Mouse (Mus musculus): ENCODE measurements around the gene Gpr45. TPM values are rescaled to one million over a fixed set of nuclear protein-coding genes. Genes with fewer than 3 reads are reported as not detected.

Gene Gpr45
- polyA plus RNA-seq (2015; fragmentation: Nextera tagmentation; extraction: Ambion mirVana), result 2.6 and 2.9 TPM in 2 replicates

DNA sequence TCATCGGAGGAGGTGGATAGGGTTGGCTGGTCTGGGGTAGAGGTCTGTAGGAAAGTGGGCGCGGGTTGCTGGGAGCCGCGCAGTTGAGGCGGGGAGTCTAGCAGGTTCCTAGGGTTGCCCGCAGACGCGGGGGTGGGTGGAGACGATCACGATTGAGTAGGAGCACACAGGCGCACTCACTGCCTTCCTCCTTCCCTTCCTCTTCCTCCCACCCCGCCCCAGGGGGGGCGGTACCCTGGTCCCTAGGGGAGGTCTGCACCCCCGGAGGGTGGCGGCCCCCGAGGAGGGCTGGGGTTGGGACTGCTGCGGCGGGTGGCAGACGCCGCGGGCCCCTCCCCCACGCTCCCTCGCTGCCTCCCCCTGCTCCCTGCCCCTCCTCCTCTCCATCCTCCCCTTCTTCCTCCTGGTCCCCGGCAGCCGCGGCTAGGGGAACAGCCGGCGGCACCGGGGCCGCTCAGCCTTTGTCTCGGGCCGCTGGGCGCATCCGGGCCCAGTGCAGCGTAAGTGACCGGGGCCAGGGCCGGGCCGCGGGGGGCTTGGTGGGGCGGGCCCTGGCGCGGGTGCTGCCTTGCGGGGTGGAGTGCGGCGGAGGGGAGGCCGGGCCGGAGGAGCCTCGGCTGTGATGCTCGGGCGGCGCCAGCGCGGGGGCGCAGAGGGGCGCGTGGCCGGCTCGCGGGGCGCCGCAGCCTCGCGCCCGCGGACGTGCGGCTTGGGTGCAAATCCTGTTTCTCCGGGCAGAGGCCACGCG, at the start of gene Gpr45:
Gpr45 (plus strand) TSS at position 139 of the 748 bp plus-strand sequence.
- Histone ChIP-seq H3K9ac (ENCODE audit: low read length) (peak within 1 kb of the TSS; percentile 75), H3K9me3 (ENCODE audit: control insufficient read depth, low read length) (no peaks in the 10 kb centered on the region), H3K27ac (ENCODE audit: low read length) (no peak within 1 kb of the TSS), H3K4me3 (ENCODE audit: low read length) (peak within 1 kb of the TSS; percentile 73), H3K4me2 (ENCODE audit: low read depth, low read length) (peak within 1 kb of the TSS; percentile 89), H3K36me3 (ENCODE audit: control insufficient read depth, insufficient read depth, low read length) (no peaks in the 10 kb centered on the region), H3K4me1 (replicated peaks; ENCODE audit: control insufficient read depth, insufficient read depth, low read length) (peaks cover 4% of the 10 kb centered on the region), H3K27me3 (ENCODE audit: control insufficient read depth, insufficient read depth, low read depth, low read length) (no peaks in the 10 kb centered on the region)
- ATAC-seq (ENCODE audit: low read depth), result peak; percentile 89
- WGBS, result under 1% methylated on average over 61 of the region's 71 CpGs

DNA sequence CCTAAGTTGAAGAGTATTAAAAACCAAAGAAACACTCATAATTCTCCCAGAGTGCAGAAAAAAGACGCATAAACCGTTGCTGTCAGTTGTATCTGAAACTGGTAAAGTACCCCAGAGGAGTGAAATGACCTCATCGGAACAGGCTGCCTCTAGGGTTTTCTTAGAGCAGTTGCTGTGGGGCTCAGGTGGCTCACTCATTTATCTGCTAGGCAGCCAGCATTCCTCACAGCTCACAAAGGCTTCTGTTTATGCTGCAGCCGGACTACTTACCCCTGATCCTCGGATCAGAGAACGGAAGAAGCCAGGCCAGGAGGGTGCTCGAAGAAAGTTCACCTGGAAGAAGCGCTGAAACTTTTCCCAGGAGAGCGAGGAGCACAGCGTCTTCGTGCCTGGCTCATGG, 47.5 kb upstream of the Gpr45 start:
- ATAC-seq (ENCODE audit: low read depth), result no peak
- H3K4me3 ChIP-seq (ENCODE audit: low read length), result no peak overlapping the region
- 81% methylated on average over 11 of the region's 11 CpGs for WGBS
- H3K27me3 ChIP-seq (ENCODE audit: control insufficient read depth, insufficient read depth, low read depth, low read length), result no peaks in the 10 kb centered on the region
- H3K4me1 ChIP-seq (replicated peaks; ENCODE audit: control insufficient read depth, insufficient read depth, low read length), result no peaks in the 10 kb centered on the region
- H3K4me2 ChIP-seq (ENCODE audit: low read depth, low read length), result no peak overlapping the region
- H3K36me3 ChIP-seq (ENCODE audit: control insufficient read depth, insufficient read depth, low read length), result 0 out of 2 replicates have a peak, but pooled peaks cover 2% of the 10 kb centered on the region
- H3K27ac ChIP-seq (ENCODE audit: low read length), result no peak overlapping the region
- no peaks in the 10 kb centered on the region for H3K9me3 ChIP-seq (ENCODE audit: control insufficient read depth, low read length)
- no peak overlapping the region for H3K9ac ChIP-seq (ENCODE audit: low read length)

DNA sequence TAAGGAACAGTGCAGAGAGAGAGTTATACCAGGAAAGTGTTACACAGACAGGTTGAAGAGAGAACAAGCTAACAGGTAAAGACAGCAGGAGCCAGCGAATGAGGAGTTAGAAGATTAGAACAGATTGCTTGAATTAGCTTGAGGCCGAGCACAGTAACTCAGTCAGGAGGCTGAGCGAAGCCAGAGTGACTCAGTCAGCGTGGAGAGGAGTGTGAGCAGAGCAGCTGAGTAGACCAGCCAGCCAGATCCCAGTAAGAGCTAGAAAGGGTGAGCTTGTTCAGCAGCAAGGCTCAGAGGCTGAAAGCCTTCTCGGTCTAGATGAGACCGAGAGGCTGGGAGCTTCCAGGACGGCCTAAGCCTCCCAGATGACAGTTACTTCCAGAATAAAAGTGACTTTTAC, 46.0 kb upstream of the Gpr45 start:
- Histone ChIP-seq H3K4me2 (ENCODE audit: low read depth, low read length) (no peak overlapping the region), H3K4me1 (replicated peaks; ENCODE audit: control insufficient read depth, insufficient read depth, low read length) (0 out of 2 replicates have a peak, but pooled peaks cover 4% of the 10 kb centered on the region), H3K27ac (ENCODE audit: low read length) (no peak overlapping the region), H3K9ac (ENCODE audit: low read length) (no peak overlapping the region), H3K4me3 (ENCODE audit: low read length) (no peak overlapping the region), H3K27me3 (ENCODE audit: control insufficient read depth, insufficient read depth, low read depth, low read length) (no peaks in the 10 kb centered on the region), H3K36me3 (ENCODE audit: control insufficient read depth, insufficient read depth, low read length) (no peaks in the 10 kb centered on the region), H3K9me3 (ENCODE audit: control insufficient read depth, low read length) (no peaks in the 10 kb centered on the region)
- no peak for ATAC-seq (ENCODE audit: low read depth)
- 82% methylated on average over 7 of the region's 7 CpGs for WGBS

DNA sequence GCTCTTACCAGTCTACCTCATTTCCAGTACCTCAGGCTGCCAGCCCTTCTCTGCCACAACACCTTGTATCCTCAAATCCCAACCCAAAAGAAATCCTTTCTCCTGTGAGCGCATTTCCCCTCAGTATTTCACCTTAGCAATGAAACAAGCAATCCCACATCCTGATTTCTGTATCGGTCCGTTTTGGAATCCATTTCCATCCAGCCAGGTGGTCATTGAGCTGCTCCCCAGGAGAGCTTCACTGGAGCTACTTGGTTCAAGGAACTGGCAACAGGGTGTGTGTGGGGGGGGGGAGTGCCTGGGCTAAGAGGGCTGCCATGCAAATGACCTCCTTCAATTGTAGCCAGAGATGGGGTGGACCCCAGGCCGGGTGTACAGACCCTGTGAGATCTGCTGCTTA, 45.5 kb upstream of the Gpr45 start:
- 62% methylated on average over 4 of the region's 4 CpGs for WGBS
- no peak overlapping the region for H3K27ac ChIP-seq (ENCODE audit: low read length)
- H3K36me3 ChIP-seq (ENCODE audit: control insufficient read depth, insufficient read depth, low read length), result no peaks in the 10 kb centered on the region
- no peaks in the 10 kb centered on the region for H3K9me3 ChIP-seq (ENCODE audit: control insufficient read depth, low read length)
- no peaks in the 10 kb centered on the region for H3K27me3 ChIP-seq (ENCODE audit: control insufficient read depth, insufficient read depth, low read depth, low read length)
- no peak overlapping the region for H3K4me2 ChIP-seq (ENCODE audit: low read depth, low read length)
- no peak overlapping the region for H3K9ac ChIP-seq (ENCODE audit: low read length)
- H3K4me3 ChIP-seq (ENCODE audit: low read length), result no peak overlapping the region
- no peak for ATAC-seq (ENCODE audit: low read depth)
- 0 out of 2 replicates have a peak, but pooled peaks cover 4% of the 10 kb centered on the region for H3K4me1 ChIP-seq (replicated peaks; ENCODE audit: control insufficient read depth, insufficient read depth, low read length)

DNA sequence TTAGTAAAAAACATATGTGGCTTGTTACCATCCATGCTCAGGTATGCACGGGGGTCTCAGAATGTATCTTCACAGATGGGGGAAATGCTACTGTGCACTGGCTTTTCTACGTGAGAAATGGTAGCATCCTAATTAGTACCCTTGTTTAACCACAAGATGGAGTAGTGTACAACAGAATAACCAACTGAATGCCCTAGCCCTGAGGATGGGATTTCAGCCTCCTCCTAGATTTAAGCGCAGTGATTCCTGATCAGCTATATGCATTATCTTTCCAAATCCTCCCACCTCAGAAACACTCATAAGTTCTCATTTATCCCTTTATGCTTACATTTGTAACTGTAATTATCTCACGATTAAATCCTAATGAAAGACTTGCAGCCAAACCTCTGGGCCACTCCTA, 37.6 kb upstream of the Gpr45 start:
- Histone ChIP-seq H3K4me2 (ENCODE audit: low read depth, low read length) (no peak overlapping the region), H3K9me3 (ENCODE audit: control insufficient read depth, low read length) (no peaks in the 10 kb centered on the region), H3K36me3 (ENCODE audit: control insufficient read depth, insufficient read depth, low read length) (no peaks in the 10 kb centered on the region), H3K9ac (ENCODE audit: low read length) (no peak overlapping the region), H3K4me3 (ENCODE audit: low read length) (no peak overlapping the region), H3K27me3 (ENCODE audit: control insufficient read depth, insufficient read depth, low read depth, low read length) (no peaks in the 10 kb centered on the region), H3K4me1 (replicated peaks; ENCODE audit: control insufficient read depth, insufficient read depth, low read length) (0 out of 2 replicates have a peak, but pooled peaks cover 4% of the 10 kb centered on the region), H3K27ac (ENCODE audit: low read length) (no peak overlapping the region)
- 20% methylated on average over 4 of the region's 4 CpGs for WGBS
- ATAC-seq (ENCODE audit: low read depth), result peak; percentile 68

DNA sequence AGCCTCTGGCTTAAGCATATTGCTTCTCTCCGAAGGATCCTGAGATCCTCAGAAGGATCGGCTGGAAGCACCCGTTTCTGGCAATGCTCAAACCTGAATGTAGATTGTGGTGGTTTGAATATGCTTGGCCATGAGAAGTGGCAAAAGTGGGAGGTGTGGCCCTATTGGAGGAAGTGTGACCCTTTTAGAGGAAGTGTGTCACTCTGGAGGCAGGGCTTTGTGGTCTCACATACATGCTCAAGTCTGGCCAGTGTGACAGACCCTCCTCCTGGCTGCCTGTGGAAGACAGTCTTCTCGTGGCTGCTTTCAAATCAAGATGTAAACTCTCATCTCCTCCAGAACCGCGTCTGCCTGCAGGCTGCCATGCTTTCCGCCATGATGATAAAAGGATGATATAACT, 36.0 kb upstream of the Gpr45 start:
- H3K4me3 ChIP-seq (ENCODE audit: low read length), result no peak overlapping the region
- no peak overlapping the region for H3K27ac ChIP-seq (ENCODE audit: low read length)
- no peaks in the 10 kb centered on the region for H3K36me3 ChIP-seq (ENCODE audit: control insufficient read depth, insufficient read depth, low read length)
- no peaks in the 10 kb centered on the region for H3K4me1 ChIP-seq (replicated peaks; ENCODE audit: control insufficient read depth, insufficient read depth, low read length)
- no peak for ATAC-seq (ENCODE audit: low read depth)
- no peak overlapping the region for H3K4me2 ChIP-seq (ENCODE audit: low read depth, low read length)
- no peaks in the 10 kb centered on the region for H3K27me3 ChIP-seq (ENCODE audit: control insufficient read depth, insufficient read depth, low read depth, low read length)
- 75% methylated on average over 7 of the region's 7 CpGs for WGBS
- no peaks in the 10 kb centered on the region for H3K9me3 ChIP-seq (ENCODE audit: control insufficient read depth, low read length)
- no peak overlapping the region for H3K9ac ChIP-seq (ENCODE audit: low read length)

DNA sequence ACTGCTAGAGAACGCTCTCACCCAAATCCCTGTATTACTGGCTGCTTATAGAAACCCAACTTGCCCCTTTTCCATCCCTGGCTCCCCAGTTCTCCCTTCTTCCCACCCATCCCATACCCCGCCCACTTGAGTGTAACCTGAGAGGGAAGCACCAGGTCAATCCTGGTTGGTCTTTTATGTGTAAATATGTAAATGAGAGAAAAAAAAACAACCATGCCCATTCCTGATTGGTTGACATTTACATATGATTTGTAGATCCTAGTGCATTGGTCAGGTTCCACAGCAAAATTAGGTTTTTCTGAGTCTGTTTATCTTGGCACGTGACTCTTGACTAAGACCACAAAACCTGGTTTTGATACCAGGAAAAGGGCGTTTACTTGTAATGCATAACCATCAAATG, 34.8 kb upstream of the Gpr45 start:
- WGBS, result 26% methylated on average over 4 of the region's 4 CpGs
- Histone ChIP-seq H3K4me2 (ENCODE audit: low read depth, low read length) (0 out of 2 replicates have a peak overlapping the region, but pooled peaks have one; percentile 1), H3K4me1 (replicated peaks; ENCODE audit: control insufficient read depth, insufficient read depth, low read length) (no peaks in the 10 kb centered on the region), H3K27me3 (ENCODE audit: control insufficient read depth, insufficient read depth, low read depth, low read length) (no peaks in the 10 kb centered on the region), H3K36me3 (ENCODE audit: control insufficient read depth, insufficient read depth, low read length) (no peaks in the 10 kb centered on the region), H3K27ac (ENCODE audit: low read length) (no peak overlapping the region), H3K4me3 (ENCODE audit: low read length) (no peak overlapping the region), H3K9ac (ENCODE audit: low read length) (no peak overlapping the region), H3K9me3 (ENCODE audit: control insufficient read depth, low read length) (no peaks in the 10 kb centered on the region)
- no peak for ATAC-seq (ENCODE audit: low read depth)

DNA sequence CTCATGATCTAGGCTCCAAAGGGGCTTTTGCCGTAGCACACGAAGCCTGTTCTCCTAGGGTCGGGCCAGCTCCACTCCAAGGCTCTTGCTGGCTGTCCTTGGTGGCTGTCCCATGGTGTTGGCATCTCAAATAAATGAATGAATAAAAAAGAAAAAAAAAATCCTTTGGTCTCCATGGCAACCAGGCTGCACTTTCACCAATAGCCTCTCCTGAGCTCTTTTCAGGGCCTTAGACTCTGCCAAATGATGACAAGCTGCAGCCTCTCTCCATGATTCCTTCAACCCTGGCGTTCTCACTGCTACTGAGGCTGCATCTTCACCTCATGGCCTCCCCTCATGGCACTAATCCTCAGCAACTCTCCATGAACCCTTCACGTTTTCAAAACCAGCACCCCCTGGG, 28.7 kb upstream of the Gpr45 start:
- WGBS, result 68% methylated on average over 5 of the region's 5 CpGs
- H3K4me3 ChIP-seq (ENCODE audit: low read length), result no peak overlapping the region

DNA sequence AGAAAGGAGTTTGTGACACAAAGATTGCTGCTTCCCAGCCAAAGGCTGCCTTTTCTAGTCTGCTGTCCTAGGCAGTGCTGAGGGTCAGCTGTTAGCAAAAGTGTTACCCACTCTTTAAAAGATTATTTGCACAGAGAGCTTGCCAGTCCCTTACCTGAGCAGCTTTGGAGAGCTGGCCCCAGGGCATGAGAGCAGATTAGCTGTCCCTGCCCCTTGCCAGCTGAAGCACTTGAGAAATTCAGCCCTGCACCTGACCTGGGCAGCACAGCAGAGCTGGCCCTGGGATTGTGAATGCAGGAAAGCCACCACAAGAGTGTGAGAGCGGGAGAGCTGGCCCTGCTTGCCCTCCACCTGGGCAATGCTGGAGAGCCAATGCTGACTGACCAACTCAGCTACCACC, 19.1 kb upstream of the Gpr45 start:
- no peaks in the 10 kb centered on the region for H3K9me3 ChIP-seq (ENCODE audit: control insufficient read depth, low read length)
- WGBS, result 53% methylated on average over 1 of the region's 1 CpGs
- ATAC-seq (ENCODE audit: low read depth), result no peak
- H3K36me3 ChIP-seq (ENCODE audit: control insufficient read depth, insufficient read depth, low read length), result no peaks in the 10 kb centered on the region
- no peaks in the 10 kb centered on the region for H3K27me3 ChIP-seq (ENCODE audit: control insufficient read depth, insufficient read depth, low read depth, low read length)
- H3K9ac ChIP-seq (ENCODE audit: low read length), result no peak overlapping the region
- H3K4me2 ChIP-seq (ENCODE audit: low read depth, low read length), result no peak overlapping the region
- H3K27ac ChIP-seq (ENCODE audit: low read length), result no peak overlapping the region
- H3K4me3 ChIP-seq (ENCODE audit: low read length), result no peak overlapping the region
- H3K4me1 ChIP-seq (replicated peaks; ENCODE audit: control insufficient read depth, insufficient read depth, low read length), result no peaks in the 10 kb centered on the region

More for the DNA sequence above, 28.7 kb upstream of the Gpr45 start:
- Histone ChIP-seq H3K4me1 (replicated peaks; ENCODE audit: control insufficient read depth, insufficient read depth, low read length) (no peaks in the 10 kb centered on the region), H3K9ac (ENCODE audit: low read length) (no peak overlapping the region), H3K27me3 (ENCODE audit: control insufficient read depth, insufficient read depth, low read depth, low read length) (no peaks in the 10 kb centered on the region), H3K36me3 (ENCODE audit: control insufficient read depth, insufficient read depth, low read length) (no peaks in the 10 kb centered on the region), H3K4me2 (ENCODE audit: low read depth, low read length) (no peak overlapping the region), H3K9me3 (ENCODE audit: control insufficient read depth, low read length) (no peaks in the 10 kb centered on the region), H3K27ac (ENCODE audit: low read length) (no peak overlapping the region)
- ATAC-seq (ENCODE audit: low read depth), result no peak
